Mouse (Mus musculus) mesoderm, embryonic 11.5 days (tissue): ENCODE measurements around the gene Lamb3.
"Not testable (repeated sequence)": the region's sequence is repeated elsewhere in the genome, so short reads cannot be mapped to it uniquely, and the experiment has no call there.

Experiments used
- DNase-seq: peaks from one replicate; pipeline ENCODE4 v3.0.0-alpha.2; 2012; ENCODE audit warnings: low read depth, low spot score

Gene Lamb3

DNA sequence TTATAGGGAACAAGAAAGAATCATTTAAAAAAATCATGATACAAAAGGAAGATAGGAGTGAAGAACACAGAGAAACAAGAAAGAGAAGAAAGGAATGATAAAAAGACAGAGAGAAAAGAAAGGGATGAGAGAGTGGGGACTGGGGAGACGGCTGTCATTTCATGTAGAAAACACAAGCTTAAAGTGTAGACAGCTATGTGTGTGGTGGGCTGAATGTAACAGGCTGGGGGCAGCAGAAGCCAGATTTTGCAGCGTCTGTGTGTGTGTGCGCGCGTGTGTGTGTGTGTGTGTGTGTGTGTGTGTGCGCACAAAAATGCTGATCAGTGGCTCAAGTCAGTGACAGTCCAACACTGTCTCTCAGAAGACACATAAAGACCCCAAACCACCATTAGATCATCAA, 36.7 kb downstream of the Lamb3 start:
- DNase-seq = no peak

DNA sequence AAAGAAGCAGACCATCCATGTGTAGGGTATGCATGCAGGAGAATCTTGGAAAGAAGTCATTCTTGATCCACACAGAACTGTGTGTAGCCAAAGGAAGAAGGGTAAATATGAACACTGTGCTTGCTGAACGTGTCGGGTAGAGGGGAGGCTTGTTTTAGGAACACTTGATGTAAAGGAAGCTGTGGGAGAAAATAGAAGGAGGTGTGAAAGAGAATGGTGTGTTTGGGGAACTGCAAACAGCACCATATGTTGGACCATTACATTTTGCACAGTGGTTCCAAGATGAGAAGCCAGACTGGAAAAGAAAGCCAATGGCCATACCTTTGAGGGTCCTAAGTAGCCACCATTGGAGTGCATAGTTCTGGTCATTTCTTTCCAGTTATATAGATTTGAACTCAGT, 42.5 kb downstream of the Lamb3 start:
- no peak for DNase-seq

DNA sequence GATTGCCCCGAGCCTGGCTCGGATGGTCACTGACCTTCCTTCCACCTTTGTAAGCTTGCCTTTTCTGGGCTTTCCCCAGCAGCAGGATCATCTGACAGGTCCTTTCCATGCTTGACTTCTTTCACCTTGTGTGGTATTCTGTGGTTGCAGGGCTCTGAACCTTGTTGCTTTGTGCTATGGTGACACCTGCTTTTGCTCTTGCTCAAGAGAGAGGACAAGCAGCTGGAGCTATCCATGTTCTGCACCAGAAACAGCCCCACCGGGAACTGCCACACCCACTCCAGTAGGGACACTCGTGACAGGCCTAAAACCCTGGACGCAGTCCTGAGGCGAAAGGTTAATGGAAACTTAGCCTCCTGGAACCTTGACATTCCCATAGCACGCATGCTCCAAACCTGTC, 43.9 kb downstream of the Lamb3 start:
- DNase-seq = no peak

DNA sequence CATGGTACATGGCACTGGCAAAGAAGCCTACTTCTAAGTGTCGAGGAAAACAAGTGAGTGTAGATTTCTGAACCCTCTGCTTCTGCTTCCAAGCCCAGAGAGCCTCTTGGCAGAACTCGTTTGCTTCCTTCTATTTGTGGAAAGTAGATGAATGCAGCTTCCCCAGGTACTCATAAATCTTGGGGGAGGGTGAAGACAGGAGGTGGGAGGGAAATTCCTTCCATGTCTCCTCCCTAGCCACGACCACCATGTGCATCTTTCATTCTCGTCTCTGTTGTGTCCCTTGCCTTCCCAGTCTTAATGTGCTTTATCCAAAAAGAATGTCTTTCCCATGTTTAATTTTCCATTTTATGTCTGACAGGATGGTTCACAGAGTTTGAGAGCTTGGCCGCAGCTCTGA, 45.1 kb downstream of the Lamb3 start:
- DNase-seq = peak; percentile 49

DNA sequence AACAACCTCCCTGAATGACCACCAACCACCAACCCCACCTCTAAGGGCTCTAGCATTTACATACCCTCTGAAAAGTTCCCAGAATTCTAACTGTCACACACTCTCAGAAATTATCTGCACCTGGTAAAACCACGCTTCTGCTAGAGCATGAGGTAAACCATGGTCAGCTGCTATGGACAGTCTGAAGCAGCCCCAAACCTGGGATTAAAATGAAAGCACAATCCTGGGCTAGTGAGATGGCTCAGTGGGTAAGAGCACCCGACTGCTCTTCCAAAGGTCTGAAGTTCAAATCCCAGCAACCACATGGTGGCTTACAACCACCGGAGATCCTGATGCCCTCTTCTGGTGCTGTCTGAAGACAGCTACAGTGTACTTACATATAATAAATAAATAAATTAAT, 46.4 kb downstream of the Lamb3 start:
- not testable (repeated sequence) for DNase-seq

GRCm38 (mm10) chr1:193255032-193255431, 47.5 kb downstream of the Lamb3 start:
- no peak for DNase-seq

DNA sequence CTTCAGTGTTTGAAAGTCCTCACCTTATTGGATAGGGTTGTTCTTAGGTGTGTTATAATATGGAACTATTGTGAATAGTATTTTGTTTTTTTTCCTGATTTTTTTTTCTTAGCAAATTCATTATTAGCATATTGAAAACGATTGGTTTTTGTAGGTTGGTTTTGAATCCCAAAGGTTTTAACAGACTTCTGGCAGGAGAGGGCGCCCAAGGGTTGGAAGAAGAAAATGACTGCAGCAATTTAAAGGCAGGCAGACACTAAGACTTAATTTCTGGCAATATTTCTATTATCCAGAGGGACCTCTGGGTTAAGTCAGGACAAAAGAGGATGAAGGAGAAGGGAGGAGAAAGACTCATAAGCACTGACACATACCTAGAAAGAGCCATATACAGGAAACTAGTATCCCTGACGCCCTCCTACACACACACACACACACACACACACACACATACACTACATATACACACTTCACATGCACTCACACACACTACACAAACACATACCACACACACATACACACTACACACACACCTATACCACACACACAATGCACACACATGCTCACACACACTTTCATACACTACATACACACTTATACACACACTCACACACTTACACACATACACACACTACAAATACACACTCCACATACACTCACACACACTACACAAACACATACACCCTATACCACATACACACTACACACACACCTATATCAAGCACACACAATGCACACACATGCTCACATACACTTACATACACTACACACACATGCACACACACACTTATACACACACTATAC, 48.2 kb downstream of the Lamb3 start:
- DNase-seq = peak; percentile 32

DNA sequence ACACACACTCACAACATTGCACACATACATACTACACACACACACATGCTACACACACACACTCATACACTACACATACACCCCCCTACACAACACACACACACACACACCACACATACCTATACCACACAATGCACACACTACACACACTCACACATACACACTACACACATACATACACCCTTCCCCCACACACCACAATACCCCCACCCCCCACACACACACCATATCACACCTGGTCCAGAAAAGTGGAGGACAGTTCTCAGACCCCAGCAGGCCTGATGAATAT, 48.7 kb downstream of the Lamb3 start:
- no peak for DNase-seq

GRCm38 (mm10) chr1:193256621-193257098, 49.2 kb downstream of the Lamb3 start:
- no peak for DNase-seq

DNA sequence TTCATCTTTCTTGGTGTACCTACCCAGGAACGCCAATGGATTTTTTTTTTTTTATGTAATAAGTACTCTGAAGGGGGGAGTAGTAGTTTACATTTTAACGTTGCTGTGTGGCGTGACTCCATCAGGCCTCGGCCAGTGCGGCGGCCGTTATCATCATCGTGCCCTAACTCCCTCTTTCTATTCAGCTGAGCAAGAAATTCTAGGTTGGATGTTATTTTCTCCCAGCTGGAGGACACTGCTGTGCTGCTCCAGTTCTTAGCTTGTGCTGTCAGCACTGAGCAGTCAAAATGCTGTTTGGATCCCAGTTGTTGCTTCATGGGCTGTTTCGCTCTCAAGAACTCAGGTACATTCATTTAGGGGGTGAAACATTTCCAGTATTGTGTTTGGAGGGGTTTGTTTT, 52.1 kb downstream of the Lamb3 start:
- no peak for DNase-seq

GRCm38 (mm10) chr1:193261897-193262548, 54.5 kb downstream of the Lamb3 start:
- DNase-seq = no peak

DNA sequence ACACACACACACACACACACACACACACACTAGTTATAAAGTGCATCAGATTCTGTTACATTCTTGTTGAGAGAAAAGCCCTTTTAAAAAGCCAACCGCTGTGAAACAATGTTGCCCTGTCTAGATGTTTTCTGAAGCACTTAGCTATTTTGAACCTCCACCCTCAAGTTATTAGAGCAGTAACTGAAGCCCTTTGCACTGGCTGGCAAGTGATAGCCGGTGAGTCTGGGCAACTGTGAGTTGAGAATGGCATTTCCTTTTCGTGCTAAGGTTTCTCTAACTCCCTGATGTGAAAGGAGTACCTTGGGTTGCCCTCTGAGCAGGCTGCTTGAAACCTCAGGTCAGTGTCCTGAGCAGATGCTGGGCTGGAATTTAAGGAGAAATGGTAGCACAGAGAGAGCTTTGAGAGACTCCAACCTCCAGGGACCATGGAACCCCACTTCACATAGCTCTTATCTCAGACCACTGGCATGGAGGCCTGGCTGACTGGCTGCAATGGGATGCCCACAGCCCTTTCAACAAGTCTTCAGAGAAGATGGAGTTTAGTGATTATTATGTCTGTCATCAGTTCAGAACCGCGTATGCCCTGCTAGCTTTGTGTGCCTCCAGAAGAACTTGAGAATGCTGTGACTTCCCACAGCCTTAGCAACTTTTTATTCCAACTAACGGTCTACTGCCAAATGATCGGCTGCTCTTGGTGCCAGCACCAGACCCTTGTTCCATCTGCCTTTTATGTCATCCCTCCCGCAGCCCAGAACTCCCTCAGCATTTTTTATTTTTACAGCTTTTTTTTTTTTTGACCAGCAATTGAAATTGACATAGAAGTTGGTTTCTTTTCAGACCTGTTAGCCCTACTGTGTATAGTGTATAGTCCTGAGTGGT, 55.8 kb downstream of the Lamb3 start:
- no peak for DNase-seq

DNA sequence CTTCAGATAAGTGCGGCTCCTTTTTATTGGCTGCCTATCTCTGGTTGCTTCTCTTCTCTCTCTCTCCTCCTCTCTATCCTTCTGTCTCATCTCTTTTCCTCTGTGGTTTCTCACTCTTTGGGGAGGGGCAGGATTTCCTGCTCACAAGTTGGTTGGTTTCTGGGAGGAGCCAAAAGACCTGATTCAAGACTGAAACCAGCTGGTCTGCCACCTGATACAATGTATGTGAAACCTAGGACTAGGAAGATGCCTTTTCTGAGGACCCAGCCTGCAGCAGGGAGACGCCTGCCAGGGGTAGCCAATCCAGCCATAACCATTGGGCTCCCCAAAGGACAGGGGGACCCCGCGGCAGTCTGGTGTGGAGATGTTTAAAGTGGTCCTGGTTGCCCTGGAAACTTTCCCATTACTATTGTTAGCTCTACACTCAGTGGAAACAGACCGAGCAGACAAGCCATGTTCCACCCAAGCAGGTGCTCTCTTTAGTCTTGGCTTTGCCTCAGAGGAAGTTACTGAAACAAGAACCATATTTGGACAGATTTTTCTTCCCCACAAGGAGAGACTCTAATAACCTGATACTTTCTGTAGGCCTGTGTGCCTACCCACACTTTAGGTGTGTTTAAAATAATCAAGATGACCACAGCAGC, 56.6 kb downstream of the Lamb3 start, which contains the start of gene Hsd11b1:
Gene Hsd11b1, minus strand, starts transcription at position 121 of the 644 bp plus-strand sequence.
- DNase-seq = no peak

- no peak for DNase-seq
These were observed 58.2 kb downstream of the Lamb3 start for GRCm38 (mm10) chr1:193265734-193266133.

GRCm38 (mm10) chr1:193270965-193271763, 63.7 kb downstream of the Lamb3 start:
- DNase-seq = no peak

DNA sequence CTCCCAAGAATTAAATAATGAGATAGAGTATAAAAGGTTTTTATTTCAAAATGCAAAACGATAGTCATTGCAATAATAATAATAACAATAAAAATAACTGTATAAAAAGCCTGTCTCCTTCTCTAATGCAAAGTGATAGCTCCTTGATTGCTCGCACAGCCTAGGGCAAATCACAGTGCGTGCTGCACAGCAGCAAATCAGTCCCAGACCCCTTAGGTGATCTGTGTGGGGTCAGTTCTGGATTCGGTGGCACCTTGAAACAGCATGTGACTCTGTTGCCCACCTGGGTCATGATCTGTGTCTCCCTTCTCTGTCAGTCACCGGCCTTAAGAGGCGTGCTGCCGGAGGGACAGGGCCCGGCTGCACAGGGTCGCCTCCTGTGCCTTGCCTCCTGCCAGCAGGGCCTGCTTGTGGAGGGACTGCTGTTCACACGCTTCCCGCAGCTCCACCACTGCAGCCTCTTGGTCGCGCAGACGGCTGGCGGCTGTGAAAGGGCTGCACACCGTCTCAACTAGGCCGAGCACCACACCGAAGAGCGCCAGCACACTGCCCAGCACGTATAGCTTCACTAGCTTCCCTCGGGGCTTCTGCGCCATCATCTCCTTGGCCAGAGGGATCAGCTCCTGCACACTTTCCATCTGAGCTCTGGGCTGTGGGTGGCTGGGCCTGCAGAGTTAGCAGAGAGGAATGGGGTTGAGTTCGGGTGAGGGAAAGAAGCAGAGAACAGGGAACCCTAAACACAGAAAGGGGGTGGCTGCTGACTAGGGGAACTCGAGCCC, 64.8 kb downstream of the Lamb3 start:
- peak; percentile 28 for DNase-seq

DNA sequence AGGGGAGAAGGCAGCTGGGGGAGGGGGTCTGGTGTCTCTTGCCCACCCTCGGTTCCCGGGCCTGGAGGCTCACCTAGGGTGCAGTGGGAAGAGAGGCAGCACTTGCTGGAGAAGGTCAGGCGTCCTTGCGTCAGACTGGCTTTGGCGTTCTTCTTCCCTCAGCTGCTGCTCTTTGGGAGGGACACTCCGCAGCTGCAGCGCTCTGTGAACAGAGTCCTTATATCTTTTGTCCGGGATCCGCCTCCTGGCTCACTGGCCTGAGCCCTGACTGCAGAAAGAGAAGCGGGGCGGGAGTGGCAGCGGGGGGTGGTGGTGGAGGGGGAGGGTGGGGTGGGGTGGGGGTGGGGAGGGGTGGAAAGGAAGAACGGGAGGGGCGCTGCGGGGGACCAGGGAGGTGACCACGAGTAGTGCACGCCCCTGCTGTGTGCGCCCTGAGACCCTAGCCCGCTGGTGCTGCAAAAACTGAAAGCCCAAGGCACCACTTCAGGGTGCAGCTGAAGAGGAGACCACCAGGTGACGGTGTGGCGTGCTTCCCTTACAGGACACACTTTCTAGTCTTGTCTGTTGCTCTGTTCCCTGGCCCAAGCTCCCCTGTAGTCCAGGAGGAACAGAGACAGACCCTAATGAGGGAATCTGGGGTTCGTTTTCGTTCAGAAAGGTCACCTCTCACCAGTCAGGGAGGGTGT, 65.6 kb downstream of the Lamb3 start, which contains the start of gene G0s2:
Gene G0s2, minus strand, starts transcription at position 302 of the 686 bp plus-strand sequence.
- peak; percentile 69 for DNase-seq

- DNase-seq = no peak
These were observed 67.0 kb downstream of the Lamb3 start for GRCm38 (mm10) chr1:193274407-193275071.
